ENCODE assay signal across 25 mouse cellular contexts in the genomic region with DNA sequence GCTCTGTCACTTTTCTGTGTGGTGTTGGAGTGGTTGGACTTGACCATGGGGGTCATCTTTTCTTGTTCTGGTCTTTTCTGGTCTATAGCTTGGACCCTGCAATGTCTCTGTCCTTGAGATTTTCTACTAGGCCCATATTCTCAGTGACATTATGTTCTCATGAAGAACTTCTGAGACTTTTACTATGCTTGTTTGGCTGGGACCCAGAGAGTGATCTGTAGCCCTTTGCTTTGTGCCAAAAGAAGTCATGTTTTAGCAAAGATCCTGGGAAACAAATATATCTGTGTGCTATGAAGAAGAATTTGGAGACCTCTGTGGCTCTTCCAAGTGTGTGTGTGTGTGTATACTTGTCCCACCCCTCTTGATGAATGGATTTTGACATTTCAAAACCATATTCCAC.
DNase-seq lines count a peak whose midpoint lies in the region; ATAC-seq and TF ChIP-seq lines count a peak whose summit lies in the region.
"Had no signal": no experiment of that assay in that cellular context is flagged by ENCODE, and none has a peak within 500 bp of the region (broad histone marks: within the 10 kb centered on the region; RNA-seq: fewer than 3 reads in every experiment).

No protein-coding gene starts in this region.

- no peaks in the 10 kb centered on the region for H3K4me1 ChIP-seq in kidney, postnatal 0 days (replicated peaks; ENCODE audit: insufficient read depth, low read length)
- peaks cover 9% of the 10 kb centered on the region; the same call in 1 of the 2 replicates for H3K4me1 ChIP-seq in embryonic facial prominence, embryonic 15.5 days
- H3K4me1 ChIP-seq: heart, embryonic 10.5 days; heart, embryonic 13.5 days; hindbrain, embryonic 10.5 days; intestine, embryonic 15.5 days had no signal

- no peak for ATAC-seq in kidney, postnatal 0 days (replicated peaks; ENCODE audit: low FRiP score, low read depth)
- no peak for ATAC-seq in embryonic facial prominence, embryonic 15.5 days (ENCODE audit: insufficient number of reproducible peaks, low FRiP score, low TSS enrichment, low read depth)
- ATAC-seq: intestine, embryonic 15.5 days; Patski had no signal

- no peak overlapping the region for H3K4me3 ChIP-seq in kidney, postnatal 0 days (replicated peaks; ENCODE audit: low read depth, low read length)
- no peak overlapping the region for H3K4me3 ChIP-seq in embryonic facial prominence, embryonic 15.5 days (replicated peaks)
- H3K4me3 ChIP-seq in layer of hippocampus, adult 2 months: no peak overlapping the region
- H3K4me3 ChIP-seq: embryonic facial prominence, embryonic 12.5 days; forebrain, embryonic 10.5 days; forebrain, embryonic 13.5 days; heart, adult 2 months; heart, embryonic 10.5 days; heart, embryonic 13.5 days; hindbrain, embryonic 10.5 days; hindbrain, embryonic 13.5 days; intestine, embryonic 15.5 days had no signal

- H3K27me3 ChIP-seq in kidney, postnatal 0 days (ENCODE audit: insufficient read depth, low read length): no peaks in the 10 kb centered on the region
- H3K27me3 ChIP-seq in embryonic facial prominence, embryonic 15.5 days: no peaks in the 10 kb centered on the region
- H3K27me3 ChIP-seq: embryonic facial prominence, embryonic 12.5 days; forebrain, embryonic 13.5 days; heart, embryonic 13.5 days; hindbrain, embryonic 13.5 days; intestine, embryonic 15.5 days; Patski had no signal

- no peak for TF ChIP-seq CTCF in kidney, postnatal 0 days (IDR thresholded peaks at IDR 0.05; ENCODE audit: low read depth)
- no peak for TF ChIP-seq CTCF in layer of hippocampus, adult 2 months (conservative IDR thresholded peaks at IDR 0.05)

- peak; percentile 53 for DNase-seq in kidney, postnatal 0 days (ENCODE audit: low spot score)
- no peak for DNase-seq in kidney, postnatal 10 days
- DNase-seq in lung, postnatal 14 days: peak; percentile 20
- DNase-seq in lung, adult 18-20 months: no peak
- peak; percentile 37 for DNase-seq in NIH3T3 (ENCODE audit: low read depth)
- no peak for DNase-seq in layer of hippocampus, adult 2 months (ENCODE audit: low spot score in 2 of 2)
- DNase-seq: adrenal gland, adult 2 months; adrenal gland, postnatal 14 days; cerebellum, adult 11 months; cerebellum, adult 2 months; cerebellum, adult 9-11 months; cerebellum, postnatal 25 days; gastrocnemius, postnatal 10 days; gastrocnemius, postnatal 36 days; heart, adult 2 months had no signal

- no peak overlapping the region for H3K9ac ChIP-seq in kidney, postnatal 0 days (ENCODE audit: low read depth, low read length)
- H3K9ac ChIP-seq in embryonic facial prominence, embryonic 15.5 days: no peak overlapping the region
- H3K9ac ChIP-seq: embryonic facial prominence, embryonic 12.5 days; forebrain, embryonic 13.5 days; heart, embryonic 13.5 days; hindbrain, embryonic 13.5 days; intestine, embryonic 15.5 days had no signal

- H3K36me3 ChIP-seq in kidney, postnatal 0 days (ENCODE audit: insufficient read depth, low read length): no peaks in the 10 kb centered on the region
- H3K36me3 ChIP-seq in embryonic facial prominence, embryonic 15.5 days: no peaks in the 10 kb centered on the region
- H3K36me3 ChIP-seq: embryonic facial prominence, embryonic 12.5 days; forebrain, embryonic 10.5 days; heart, embryonic 10.5 days; heart, embryonic 13.5 days; hindbrain, embryonic 10.5 days; hindbrain, embryonic 13.5 days; intestine, embryonic 15.5 days had no signal

- H3K27ac ChIP-seq in kidney, postnatal 0 days: no peak overlapping the region
- H3K27ac ChIP-seq in embryonic facial prominence, embryonic 15.5 days (replicated peaks): 0 out of 2 replicates have a peak overlapping the region, but pooled peaks have one; percentile 11
- no peak overlapping the region for H3K27ac ChIP-seq in layer of hippocampus, adult 2 months
- H3K27ac ChIP-seq: embryonic facial prominence, embryonic 12.5 days; forebrain, embryonic 10.5 days; forebrain, embryonic 13.5 days; heart, adult 2 months; heart, embryonic 10.5 days; heart, embryonic 13.5 days; hindbrain, embryonic 10.5 days; hindbrain, embryonic 13.5 days; intestine, embryonic 15.5 days had no signal

- no peak overlapping the region for H3K4me2 ChIP-seq in kidney, postnatal 0 days (ENCODE audit: low read length)
- H3K4me2 ChIP-seq in embryonic facial prominence, embryonic 15.5 days (replicated peaks): no peak overlapping the region
- H3K4me2 ChIP-seq: embryonic facial prominence, embryonic 12.5 days; forebrain, embryonic 13.5 days; heart, embryonic 13.5 days; hindbrain, embryonic 13.5 days; intestine, embryonic 15.5 days had no signal

- H3K9me3 ChIP-seq in kidney, postnatal 0 days (replicated peaks; ENCODE audit: low read length): no peaks in the 10 kb centered on the region
- no peaks in the 10 kb centered on the region for H3K9me3 ChIP-seq in embryonic facial prominence, embryonic 15.5 days (replicated peaks)
- H3K9me3 ChIP-seq: embryonic facial prominence, embryonic 12.5 days; forebrain, embryonic 10.5 days; forebrain, embryonic 13.5 days; heart, embryonic 10.5 days; hindbrain, embryonic 10.5 days; hindbrain, embryonic 13.5 days; intestine, embryonic 15.5 days had no signal

Comparison
In these comparisons a context has a peak if more than half of its experiments do, and no peak if none do; other contexts are left out.
1. DNase-seq: peak in kidney, postnatal 0 days (single experiment), lung, postnatal 14 days (single experiment) and NIH3T3 (single experiment); none in kidney, postnatal 10 days (single experiment), lung, adult 18-20 months (0 of 2) and layer of hippocampus, adult 2 months (0 of 2).